Mouse (Mus musculus) limb, embryonic 11.5 days (tissue): ENCODE data around the gene Acbd3. TPM values are rescaled to one million over a fixed set of nuclear protein-coding genes. Genes with fewer than 3 reads are reported as not detected.

Source experiments
- ATAC-seq: fragments of 200-750 bp; cut with Nextera tagmentation; 2 replicates; pipeline ENCODE4 v1.8.0; 2017; ENCODE audit warnings: low read depth; ENCODE audit not compliant: insufficient number of reproducible peaks, low FRiP score, low TSS enrichment
- DNase-seq: peaks from one replicate; pipeline ENCODE4 v3.0.0-alpha.2; 2015; ENCODE audit warnings: low spot score
- H3K27ac ChIP-seq: fragments of 300-500 bp; sonication (generic); replicated peaks from 2 replicates; pipeline ENCODE4 v1.5.1; 2014; ENCODE audit warnings: low read depth, mild to moderate bottlenecking, low read length
- H3K27me3 ChIP-seq: fragments of 300-500 bp; sonication (generic); 2 replicates; pipeline ENCODE4 v1.6.1; 2014; ENCODE audit warnings: mild to moderate bottlenecking, low read length, mixed read lengths; ENCODE audit not compliant: control insufficient read depth, insufficient read depth
- H3K36me3 ChIP-seq: fragments of 300-500 bp; sonication (generic); 2 replicates; pipeline ENCODE4 v1.6.1; 2014; ENCODE audit warnings: mild to moderate bottlenecking, low read length, moderate library complexity, mixed read lengths; ENCODE audit not compliant: control insufficient read depth, insufficient read depth
- H3K4me1 ChIP-seq: fragments of 300-500 bp; sonication (generic); 2 replicates; pipeline ENCODE4 v1.6.1; 2014; ENCODE audit warnings: low read length, mixed read lengths; ENCODE audit not compliant: control insufficient read depth, insufficient read depth
- H3K4me2 ChIP-seq: fragments of 300-500 bp; sonication (generic); 2 replicates; pipeline ENCODE4 v1.6.1; 2014; ENCODE audit warnings: low read depth, mild to moderate bottlenecking, moderate library complexity; ENCODE audit not compliant: severe bottlenecking
- H3K4me3 ChIP-seq: fragments of 300-500 bp; sonication (generic); 2 replicates; pipeline ENCODE4 v1.5.1; 2014; ENCODE audit warnings: low read depth, low read length
- H3K9ac ChIP-seq: fragments of 300-500 bp; sonication (generic); 2 replicates; pipeline ENCODE4 v1.6.1; 2014; ENCODE audit warnings: mild to moderate bottlenecking, low read length
- H3K9me3 ChIP-seq: fragments of 300-500 bp; sonication (generic); 2 replicates; pipeline ENCODE4 v1.6.1; 2016; ENCODE audit warnings: low read length; ENCODE audit not compliant: control insufficient read depth
- WGBS: fragments of 180-500 bp; shearing (Covaris S2); extraction: QIAGEN DNeasy Blood & Tissue Kit; methylation state at CpG from one replicate; pipeline ENCODE4 v1.1.7; 2014; 5-methylcytosine and 5-hydroxymethylcytosine counted together
- polyA plus RNA-seq: library from polyadenylated mRNA; unstranded; fragments of >200 nt; fragmentation: Nextera tagmentation; extraction: Ambion mirVana; gene quantifications from 2 replicates; pipeline ENCODE4 v1.2.1, GENCODE M21; 2014

Acbd3 gene
- 22.5 and 24.7 TPM in 2 replicates for polyA plus RNA-seq

DNA sequence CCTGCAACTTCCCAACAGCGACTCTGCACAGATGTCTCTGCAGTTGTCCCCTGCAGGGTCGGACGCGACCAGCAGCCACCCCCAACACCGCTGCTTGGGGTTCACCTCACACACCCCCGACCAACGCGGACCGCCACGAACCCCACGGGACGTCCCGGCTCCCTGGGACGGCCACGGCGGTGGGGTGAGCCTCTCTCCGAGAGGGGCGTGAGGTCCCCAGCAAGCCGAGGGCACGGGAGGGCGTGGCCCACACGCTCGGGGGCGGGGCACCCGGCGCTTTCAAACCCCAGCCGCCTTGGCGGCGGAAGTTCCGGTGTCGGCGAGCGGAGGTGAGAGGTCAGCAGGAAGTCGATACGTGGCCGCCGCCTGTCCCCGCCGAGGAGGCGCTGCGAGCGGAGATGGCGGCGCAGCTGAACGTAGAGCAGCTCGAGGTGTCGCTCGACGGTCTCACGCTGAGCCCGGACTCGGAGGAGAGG is at the start of gene Acbd3:
TSS of gene Acbd3 (plus strand) at position 340 of the 476 bp plus-strand sequence.
- Histone ChIP-seq H3K9ac (peak within 1 kb of the TSS; percentile 96), H3K36me3 (no peaks in the 10 kb centered on the region), H3K4me3 (peak within 1 kb of the TSS; percentile 97), H3K27me3 (no peaks in the 10 kb centered on the region), H3K4me1 (no peaks in the 10 kb centered on the region; the same call in 1 of the 2 replicates), H3K27ac (peak within 1 kb of the TSS; percentile 84), H3K4me2 (peak within 1 kb of the TSS; percentile 56), H3K9me3 (no peaks in the 10 kb centered on the region)
- ATAC-seq (peak; percentile 92), DNase-seq (peak; percentile 94)
- 0% methylated on average over 52 of the region's 52 CpGs for WGBS

DNA sequence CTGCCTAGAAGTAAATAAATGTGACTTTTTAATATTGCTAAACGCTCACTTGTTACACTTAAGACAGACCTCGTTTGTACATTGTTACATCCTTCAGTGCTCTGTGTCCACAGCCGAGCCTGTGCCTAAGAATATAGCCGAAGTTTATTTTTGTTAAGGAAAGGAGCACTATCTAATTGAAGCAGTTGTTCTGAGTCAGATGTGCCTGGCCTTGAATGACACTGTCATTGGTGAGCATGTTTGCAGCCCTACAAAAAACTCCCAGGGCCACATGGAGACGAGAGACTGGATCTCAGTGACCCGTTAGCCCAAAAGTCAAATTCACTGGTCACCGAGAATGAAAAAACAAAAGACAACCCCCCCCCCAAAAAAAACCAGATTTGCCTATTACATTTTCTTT is 34.6 kb upstream of the Acbd3 start:
- no peak overlapping the region for H3K4me2 ChIP-seq
- H3K36me3 ChIP-seq, result peaks cover 3% of the 10 kb centered on the region
- 92% methylated on average over 7 of the region's 7 CpGs for WGBS
- no peak for DNase-seq
- peaks cover 12% of the 10 kb centered on the region for H3K27me3 ChIP-seq
- H3K27ac ChIP-seq, result no peak overlapping the region
- H3K4me3 ChIP-seq, result no peak overlapping the region
- ATAC-seq, result no peak
- H3K9me3 ChIP-seq, result no peaks in the 10 kb centered on the region
- H3K9ac ChIP-seq, result no peak overlapping the region
- H3K4me1 ChIP-seq, result no peaks in the 10 kb centered on the region

DNA sequence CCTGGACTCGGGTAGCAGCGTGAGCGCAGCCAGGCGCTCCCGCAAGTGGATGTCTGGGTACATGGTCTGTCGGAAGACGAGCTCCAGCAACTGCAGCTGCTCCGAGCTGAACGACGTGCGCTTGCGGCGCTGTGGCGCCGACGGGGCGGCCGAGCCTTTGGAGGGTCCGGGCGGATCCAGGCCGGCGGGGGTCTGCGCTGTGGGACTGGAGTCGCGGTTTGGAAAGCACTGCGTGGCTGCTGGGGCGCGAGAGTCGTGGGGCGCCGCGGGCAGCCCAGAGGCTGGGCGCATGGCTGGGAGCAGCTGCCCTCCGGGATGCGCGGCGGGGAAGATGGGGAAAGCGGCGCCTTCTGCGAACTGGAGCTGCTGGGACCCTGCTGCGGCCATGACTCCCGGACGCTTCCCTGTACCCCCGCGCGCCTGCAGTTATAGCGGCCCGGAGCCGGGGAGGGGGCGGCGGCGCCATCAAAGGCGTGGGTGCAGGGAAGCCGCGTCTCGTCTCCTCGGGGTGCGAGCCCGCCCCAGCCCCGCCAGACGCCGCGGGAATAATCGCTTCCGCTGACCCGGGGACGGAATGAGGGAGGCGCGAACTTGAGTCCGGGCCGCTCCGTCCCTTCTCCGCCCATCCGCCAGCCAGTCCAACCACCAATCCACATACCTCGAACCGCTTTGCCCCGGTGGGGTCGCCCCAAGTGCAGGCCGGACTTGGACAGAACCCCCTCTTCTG is 29.1 kb upstream of the Acbd3 start, which contains the start of gene Mixl1:
TSS of gene Mixl1 (minus strand) at position 409 of the 727 bp plus-strand sequence.
- Histone ChIP-seq H3K4me1 (peaks cover 5% of the 10 kb centered on the region; the same call in 1 of the 2 replicates), H3K4me2 (peak within 1 kb of the TSS; percentile 64), H3K27ac (no peak within 1 kb of the TSS), H3K9me3 (no peaks in the 10 kb centered on the region), H3K36me3 (no peaks in the 10 kb centered on the region), H3K27me3 (peaks cover 31% of the 10 kb centered on the region), H3K9ac (no peak within 1 kb of the TSS; the same call in 1 of the 2 replicates), H3K4me3 (peak within 1 kb of the TSS; percentile 43)
- peak; percentile 62 for DNase-seq
- peak; percentile 54 for ATAC-seq
- WGBS, result under 1% methylated on average over 74 of the region's 79 CpGs

DNA sequence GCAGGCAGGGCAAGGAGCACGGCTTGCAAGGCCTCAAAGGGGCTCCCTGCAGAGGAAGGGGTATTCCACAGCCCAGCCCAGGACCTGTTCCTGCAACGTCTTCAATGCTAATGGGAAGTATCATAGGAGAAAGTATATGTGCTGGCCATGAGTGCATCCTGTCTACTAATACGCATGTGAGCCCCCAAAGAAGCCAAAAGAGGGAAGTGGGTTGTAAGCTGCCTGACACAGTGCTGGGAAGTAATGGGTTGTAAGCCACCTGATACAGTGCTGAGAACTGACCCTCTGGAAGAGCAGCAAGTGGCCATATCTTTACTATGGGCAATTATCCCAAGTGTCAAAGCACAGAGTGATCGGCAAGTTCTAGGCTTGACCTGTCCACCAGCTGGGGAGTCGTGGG is 27.8 kb upstream of the Acbd3 start:
- Histone ChIP-seq H3K9me3 (no peaks in the 10 kb centered on the region), H3K4me1 (peaks cover 5% of the 10 kb centered on the region; the same call in 1 of the 2 replicates), H3K9ac (no peak overlapping the region), H3K36me3 (no peaks in the 10 kb centered on the region), H3K27me3 (peaks cover 31% of the 10 kb centered on the region), H3K4me2 (no peak overlapping the region), H3K4me3 (no peak overlapping the region), H3K27ac (no peak overlapping the region)
- DNase-seq (no peak), ATAC-seq (no peak)
- WGBS, result 41% methylated on average over 5 of the region's 5 CpGs

DNA sequence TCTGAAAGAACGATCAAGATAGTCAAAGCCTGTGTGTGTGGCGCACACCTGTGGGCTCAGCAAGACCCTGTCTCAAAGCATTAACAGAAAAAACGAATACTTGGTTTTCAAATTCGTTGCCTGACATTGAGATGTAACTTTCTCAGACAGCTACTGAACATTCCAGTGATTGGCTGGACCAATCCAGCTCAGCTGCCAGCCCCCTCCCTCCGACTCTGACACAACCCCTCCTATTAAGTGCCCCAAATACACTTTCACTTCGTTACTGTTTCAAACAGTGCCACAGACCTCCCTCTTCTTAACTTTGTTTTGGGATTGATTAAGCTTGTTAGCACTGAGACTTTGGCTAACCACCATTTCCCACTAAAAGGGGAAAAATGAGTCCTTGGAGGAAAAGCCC is 22.4 kb upstream of the Acbd3 start:
- no peak overlapping the region for H3K4me3 ChIP-seq

DNA sequence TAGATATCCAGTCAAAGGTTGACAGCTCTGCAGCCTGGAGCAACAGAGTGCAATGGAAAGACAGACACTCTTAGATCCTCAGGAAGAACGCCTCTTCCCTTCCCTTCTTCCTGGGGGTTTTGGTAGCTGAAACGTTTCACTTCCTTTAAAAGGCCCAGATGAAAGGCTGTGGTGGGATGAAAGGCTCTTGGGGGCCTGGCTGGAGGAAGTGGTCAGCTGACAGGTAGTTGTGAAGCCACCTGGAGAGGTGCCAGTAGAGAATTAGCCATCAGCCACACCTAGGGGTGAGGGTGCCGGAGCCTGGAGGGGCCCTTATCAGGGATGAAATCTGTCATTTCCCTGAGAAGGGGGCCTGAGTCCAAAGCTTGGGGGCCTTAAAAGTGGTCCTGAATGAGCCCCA is 18.5 kb upstream of the Acbd3 start:
- Histone ChIP-seq H3K27me3 (no peaks in the 10 kb centered on the region), H3K36me3 (no peaks in the 10 kb centered on the region), H3K27ac (no peak overlapping the region), H3K4me1 (no peaks in the 10 kb centered on the region), H3K4me3 (no peak overlapping the region), H3K9ac (no peak overlapping the region), H3K9me3 (no peaks in the 10 kb centered on the region), H3K4me2 (no peak overlapping the region)
- no peak for ATAC-seq
- 26% methylated on average over 3 of the region's 3 CpGs for WGBS
- DNase-seq, result no peak

More for the DNA sequence above, 22.4 kb upstream of the Acbd3 start:
- Histone ChIP-seq H3K4me2 (no peak overlapping the region), H3K27me3 (no peaks in the 10 kb centered on the region; the same call in 1 of the 2 replicates), H3K9me3 (no peaks in the 10 kb centered on the region), H3K36me3 (no peaks in the 10 kb centered on the region), H3K4me1 (no peaks in the 10 kb centered on the region), H3K9ac (no peak overlapping the region), H3K27ac (no peak overlapping the region)
- ATAC-seq (no peak), DNase-seq (no peak)
- WGBS, result 39% methylated on average over 6 of the region's 6 CpGs

DNA sequence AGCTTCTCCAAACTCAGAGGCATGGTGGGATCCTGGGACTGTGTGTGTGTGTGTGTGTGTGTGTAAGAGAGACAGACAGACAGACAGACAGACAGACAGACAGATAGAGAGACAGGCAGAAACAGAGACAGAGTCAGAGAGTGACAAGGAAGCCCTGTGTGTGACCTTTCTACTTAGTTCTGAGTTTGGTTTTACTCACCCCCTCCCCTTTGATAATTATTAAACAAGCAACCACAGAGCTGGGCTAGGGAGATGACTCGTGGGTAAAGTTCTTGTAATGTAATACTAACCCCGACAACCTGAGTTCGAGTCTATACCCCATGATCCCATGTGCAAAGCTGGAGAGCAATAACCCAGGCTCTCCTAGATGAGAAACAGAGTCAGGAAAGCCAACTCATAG is 18.0 kb upstream of the Acbd3 start:
- Histone ChIP-seq H3K36me3 (no peaks in the 10 kb centered on the region), H3K4me2 (no peak overlapping the region), H3K4me1 (no peaks in the 10 kb centered on the region), H3K9ac (no peak overlapping the region), H3K4me3 (no peak overlapping the region), H3K9me3 (no peaks in the 10 kb centered on the region), H3K27me3 (no peaks in the 10 kb centered on the region), H3K27ac (no peak overlapping the region)
- no peak for DNase-seq
- ATAC-seq, result no peak
- WGBS, result 72% methylated on average over 3 of the region's 3 CpGs

DNA sequence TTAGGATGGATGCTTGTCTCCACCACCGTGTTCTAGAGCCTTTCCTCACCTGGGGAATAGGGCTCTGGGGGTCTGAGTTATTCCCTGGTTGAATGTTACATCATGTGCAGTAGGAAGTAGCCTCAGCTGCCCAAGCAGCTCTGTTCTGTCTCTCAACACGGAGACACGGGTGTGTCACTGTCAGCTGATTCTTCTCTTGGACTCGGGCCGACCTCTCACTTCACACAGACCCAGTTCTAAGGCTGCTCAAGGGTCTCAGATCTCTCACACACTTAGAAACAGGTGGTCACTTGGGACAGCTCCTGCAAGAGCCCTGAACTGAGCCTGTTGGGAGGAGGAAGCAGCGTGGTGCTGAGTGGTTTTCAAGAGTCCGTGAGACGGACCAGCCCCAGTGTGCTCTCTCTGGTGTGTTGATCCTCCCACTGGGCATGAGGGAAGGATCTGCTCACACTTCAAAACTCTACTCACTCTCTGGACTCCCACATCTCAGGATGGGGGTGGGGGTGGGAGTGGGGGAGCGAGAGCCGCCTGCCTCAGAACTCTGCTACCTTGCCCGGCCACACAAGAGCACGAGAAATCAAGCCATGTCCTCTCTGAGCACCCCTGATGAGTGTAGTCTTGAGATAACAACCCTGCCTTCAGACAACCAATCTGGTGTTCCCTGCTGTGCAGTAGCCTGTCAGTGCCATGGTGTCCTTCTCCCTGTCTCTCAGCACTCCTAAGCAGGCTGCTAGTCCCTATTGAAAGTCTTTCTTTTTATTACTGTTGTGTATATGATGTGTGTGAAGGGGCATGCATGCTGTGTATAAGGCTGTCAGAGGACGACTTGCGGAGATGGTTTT is 16.7 kb upstream of the Acbd3 start:
- no peak overlapping the region for H3K4me2 ChIP-seq
- WGBS, result 63% methylated on average over 14 of the region's 14 CpGs
- H3K9me3 ChIP-seq, result no peaks in the 10 kb centered on the region
- no peak overlapping the region for H3K4me3 ChIP-seq
- H3K36me3 ChIP-seq, result no peaks in the 10 kb centered on the region
- no peak for ATAC-seq
- H3K9ac ChIP-seq, result no peak overlapping the region
- H3K4me1 ChIP-seq, result no peaks in the 10 kb centered on the region
- H3K27ac ChIP-seq, result no peak overlapping the region
- DNase-seq, result no peak
- H3K27me3 ChIP-seq, result no peaks in the 10 kb centered on the region
